Mouse (Mus musculus): ENCODE measurements at regions not wholly inside any gene's neighbourhood (a gene's known extent, or its start where the extent isn't known, plus 50 kb on each side); places are given as distances from the start of the nearest gene placed in this dataset.

DNA sequence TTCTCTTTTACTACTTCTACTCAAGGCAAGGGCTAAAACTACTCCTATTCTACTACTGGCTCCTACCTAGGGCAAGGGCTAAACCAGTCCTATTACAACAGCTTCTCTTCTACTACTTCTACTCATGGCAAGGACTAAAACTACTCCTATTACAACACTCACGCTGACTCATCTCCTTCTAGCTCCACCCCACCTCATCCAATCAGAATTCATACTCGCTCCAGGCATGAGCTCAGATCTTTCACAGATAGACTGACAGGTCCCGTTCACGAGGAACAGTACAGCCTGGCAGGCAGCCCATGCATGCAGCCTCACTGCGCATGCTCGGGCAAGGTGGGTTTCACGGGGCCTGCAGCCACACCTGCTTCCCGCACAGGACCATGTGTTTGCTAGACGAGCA, 79.6 kb upstream of the Nyx start:
- Histone ChIP-seq H3K4me2 (no peak overlapping the region), H3K4me1 (no peaks in the 10 kb centered on the region), H3K4me3 (no peak overlapping the region), H3K27me3 (no peaks in the 10 kb centered on the region), H3K9ac (no peak overlapping the region), H3K36me3 (no peaks in the 10 kb centered on the region), H3K9me3 (no peaks in the 10 kb centered on the region), H3K27ac (no peak overlapping the region)
- 64% methylated on average over 9 of the region's 9 CpGs for WGBS
- ATAC-seq (ENCODE audit: insufficient number of reproducible peaks, low FRiP score, low TSS enrichment, low read depth): no peak

DNA sequence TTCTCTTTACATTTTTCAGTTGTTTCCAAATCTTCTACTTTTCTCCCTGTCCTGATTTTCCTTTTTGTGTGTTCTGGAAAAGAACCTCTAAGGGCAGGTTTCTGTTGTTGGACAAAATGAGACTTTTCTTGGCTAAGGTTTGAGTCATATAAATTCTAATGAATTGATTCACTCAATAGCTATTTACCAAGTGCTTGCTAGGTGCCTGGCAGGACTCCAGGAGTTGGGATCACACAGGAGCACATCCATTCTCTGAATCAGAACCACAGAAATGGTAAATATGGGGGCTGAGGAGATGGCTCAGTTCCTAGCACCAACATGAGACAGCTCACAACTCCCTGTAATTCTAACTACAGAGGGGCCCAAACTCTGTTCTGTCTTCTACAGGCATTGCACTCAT, 67.4 kb upstream of the Nyx start:
- no peaks in the 10 kb centered on the region for H3K9me3 ChIP-seq
- no peak overlapping the region for H3K4me2 ChIP-seq
- no peaks in the 10 kb centered on the region for H3K36me3 ChIP-seq
- H3K27ac ChIP-seq: no peak overlapping the region
- H3K9ac ChIP-seq: no peak overlapping the region
- H3K4me1 ChIP-seq: no peaks in the 10 kb centered on the region
- no peak overlapping the region for H3K4me3 ChIP-seq
- no peaks in the 10 kb centered on the region for H3K27me3 ChIP-seq
- ATAC-seq (ENCODE audit: insufficient number of reproducible peaks, low FRiP score, low TSS enrichment, low read depth): no peak

DNA sequence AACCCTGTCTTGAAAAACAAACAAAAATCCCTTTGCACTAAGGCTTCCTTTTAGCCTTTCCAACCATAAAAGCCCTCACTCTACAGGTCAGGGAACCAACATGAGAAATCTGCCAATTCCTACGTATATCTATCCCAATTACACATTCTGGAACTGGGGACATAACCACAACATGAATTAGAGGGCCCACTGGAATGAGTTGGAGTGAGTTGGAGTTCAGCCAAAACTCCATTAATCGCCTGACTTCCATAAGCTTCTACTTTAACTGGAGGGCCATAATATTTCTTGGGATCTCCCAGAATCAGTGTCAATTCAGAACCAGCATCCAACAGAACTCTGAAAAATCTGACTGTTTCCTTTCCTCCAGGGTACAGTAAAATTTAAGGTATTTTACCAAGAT, 53.2 kb upstream of the Nyx start:
- no peak for ATAC-seq (ENCODE audit: insufficient number of reproducible peaks, low FRiP score, low TSS enrichment, low read depth)
- 42% methylated on average over 2 of the region's 2 CpGs for WGBS
- Histone ChIP-seq H3K27ac (no peak overlapping the region), H3K4me1 (no peaks in the 10 kb centered on the region), H3K4me2 (no peak overlapping the region), H3K9ac (no peak overlapping the region), H3K36me3 (no peaks in the 10 kb centered on the region), H3K27me3 (peaks cover 15% of the 10 kb centered on the region; the same call in 1 of the 2 replicates), H3K9me3 (no peaks in the 10 kb centered on the region), H3K4me3 (no peak overlapping the region)

DNA sequence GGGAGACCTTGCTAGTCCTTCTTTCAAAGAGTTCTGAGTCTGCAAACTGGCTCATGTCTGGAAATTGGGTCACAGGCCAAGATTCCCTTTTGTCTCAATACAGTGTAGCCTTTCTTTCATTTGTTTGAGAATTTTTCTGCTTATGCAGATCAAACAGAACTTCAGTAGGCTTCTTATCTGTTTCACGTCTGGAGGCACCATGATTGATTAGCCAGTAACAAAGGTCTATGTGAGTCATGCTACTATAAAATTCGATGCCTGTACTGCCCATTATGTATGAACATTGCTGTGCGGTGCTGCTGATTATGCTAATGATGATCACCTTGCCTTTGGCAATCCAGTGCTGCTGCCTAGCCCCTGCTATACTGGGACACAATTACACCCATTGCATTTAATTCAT, 52.8 kb upstream of the Nyx start:
- Histone ChIP-seq H3K36me3 (no peaks in the 10 kb centered on the region), H3K4me3 (no peak overlapping the region), H3K27ac (no peak overlapping the region), H3K4me2 (no peak overlapping the region), H3K27me3 (peaks cover 14% of the 10 kb centered on the region; the same call in 1 of the 2 replicates), H3K4me1 (no peaks in the 10 kb centered on the region), H3K9me3 (no peaks in the 10 kb centered on the region), H3K9ac (no peak overlapping the region)
- ATAC-seq (ENCODE audit: insufficient number of reproducible peaks, low FRiP score, low TSS enrichment, low read depth): no peak
- WGBS: 48% methylated on average over 3 of the region's 3 CpGs

Data from limb, embryonic 15.5 days (tissue).